Mouse (Mus musculus) bone marrow, adult 2 months (tissue): ENCODE measurements at regions not wholly inside any gene's neighbourhood (a gene's known extent, or its start where the extent isn't known, plus 50 kb on each side); places are given as distances from the start of the nearest gene placed in this dataset.

Experiments used
- H3K27ac ChIP-seq: fragments of 200-500 bp; 2 replicates; pipeline ENCODE4 v1.5.1; 2012; ENCODE audit warnings: low read depth, mild to moderate bottlenecking, control low read depth, inconsistent platforms, low read length; ENCODE audit not compliant: control insufficient read depth, poor library complexity, insufficient read depth
- H3K4me1 ChIP-seq: fragments of 200-500 bp; 2 replicates; pipeline ENCODE4 v1.6.1; 2011; ENCODE audit warnings: low read length; ENCODE audit not compliant: control insufficient read depth, insufficient read depth
- H3K4me3 ChIP-seq: fragments of 200-500 bp; replicated peaks from 2 replicates; pipeline ENCODE3; 2011; ENCODE audit warnings: mild to moderate bottlenecking, low read depth, low read length, control low read depth; ENCODE audit not compliant: control insufficient read depth
- CTCF ChIP-seq: fragments of 200-500 bp; IDR thresholded peaks from 2 replicates; pipeline ENCODE4 v1.5.1; 2011; ENCODE audit warnings: low read length, control low read depth; ENCODE audit not compliant: control insufficient read depth, insufficient read depth
- POLR2A ChIP-seq: fragments of 200-500 bp; IDR thresholded peaks from 2 replicates; pipeline ENCODE4 v1.6.1; 2011; ENCODE audit warnings: low read depth, mild to moderate bottlenecking, control low read depth, low read length, borderline replicate concordance; ENCODE audit not compliant: control insufficient read depth
- WGBS: fragments of 180-500 bp; shearing (Covaris S2); methylation state at CpG from one replicate; pipeline ENCODE4 v1.1.7; 2018; 5-methylcytosine and 5-hydroxymethylcytosine counted together

DNA sequence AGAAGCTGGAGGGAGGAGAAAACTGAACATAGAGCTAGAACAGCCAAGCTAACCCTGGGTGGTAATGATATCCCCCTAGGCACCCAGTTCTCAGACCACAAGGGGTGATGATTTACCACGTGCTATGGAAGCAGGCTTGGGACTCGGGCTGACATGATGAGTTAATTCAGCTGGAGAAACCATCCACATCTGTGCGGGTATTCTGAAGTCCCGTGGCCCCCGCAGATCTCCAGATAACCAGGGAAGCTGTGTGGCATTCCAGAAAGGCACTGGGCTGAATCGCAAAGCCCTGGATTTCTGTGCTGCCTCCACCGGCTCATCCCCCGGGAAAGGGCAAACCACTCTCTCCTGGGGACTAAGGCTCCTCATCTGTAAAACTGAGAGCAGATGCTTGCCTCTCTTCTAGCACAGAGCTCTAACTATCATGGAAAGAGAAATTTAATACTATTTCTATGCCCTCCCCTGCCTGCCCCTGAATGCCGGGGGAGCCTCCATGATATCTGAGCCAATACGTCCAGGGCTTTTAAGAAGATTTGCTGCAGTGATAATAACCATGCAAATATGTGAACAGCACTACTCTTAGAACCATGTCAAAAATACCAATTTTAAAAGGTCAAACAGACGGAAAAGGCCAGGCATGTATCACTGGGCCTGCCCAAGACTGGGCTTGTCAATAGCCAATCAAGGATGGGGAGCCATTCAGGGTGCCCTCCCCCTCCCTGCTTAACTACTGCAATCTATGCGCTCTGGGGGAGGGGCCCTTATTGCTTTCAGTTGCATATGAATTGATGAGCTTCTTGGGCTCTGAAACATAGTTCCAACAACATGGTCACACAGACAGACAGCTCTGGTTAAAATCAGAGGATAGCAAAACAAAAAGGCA lies 255.5 kb downstream of the Sox4 start:
- Histone ChIP-seq H3K4me1 (no peaks in the 10 kb centered on the region), H3K27ac (no peak overlapping the region), H3K4me3 (no peak overlapping the region)
- 79% methylated on average over 12 of the region's 12 CpGs for WGBS
- TF ChIP-seq POLR2A (no peak), CTCF (no peak)

DNA sequence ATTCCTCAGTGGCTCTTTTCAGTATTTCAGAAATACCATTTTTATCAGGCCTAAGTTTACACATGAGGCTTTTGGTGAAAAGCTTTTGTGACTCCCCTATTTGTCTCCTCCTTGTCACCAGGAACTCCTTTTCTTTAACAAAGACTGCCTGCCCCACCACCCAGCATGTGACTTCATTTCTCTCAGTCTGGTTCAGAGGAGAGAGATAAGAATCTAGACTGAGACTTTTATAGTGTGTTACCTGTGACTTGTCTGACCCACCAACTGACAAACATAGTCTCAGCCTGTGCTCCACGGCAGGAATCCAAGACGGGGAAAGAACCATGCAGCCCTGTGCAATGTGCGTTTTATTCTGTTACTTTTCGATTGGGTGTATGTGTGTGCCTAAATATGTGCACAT lies 260.4 kb downstream of the Sox4 start:
- Histone ChIP-seq H3K27ac (no peak overlapping the region), H3K4me3 (no peak overlapping the region), H3K4me1 (no peaks in the 10 kb centered on the region; the same call in 1 of the 2 replicates)
- 75% methylated on average over 4 of the region's 4 CpGs for WGBS
- TF ChIP-seq CTCF (no peak), POLR2A (no peak)

DNA sequence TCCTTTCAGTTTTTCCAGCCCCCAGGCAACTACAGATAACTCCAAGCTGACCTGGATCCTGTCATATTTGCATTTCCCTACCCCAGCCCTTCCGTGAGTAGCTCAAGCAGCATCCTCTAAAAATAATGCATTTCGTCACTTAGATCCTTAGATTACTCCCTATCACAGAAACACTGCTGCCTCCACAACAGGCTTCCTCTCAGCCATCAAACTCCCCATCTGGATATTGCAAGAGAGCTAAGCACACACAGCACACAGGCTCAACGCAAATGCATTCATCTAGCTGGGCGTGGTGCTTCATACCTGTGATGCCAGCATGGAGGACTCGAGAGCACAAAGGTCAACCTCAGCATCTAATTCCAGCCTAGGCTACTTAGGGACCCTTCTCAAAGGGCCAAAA lies 260.9 kb downstream of the Sox4 start:
- TF ChIP-seq POLR2A (no peak), CTCF (no peak)
- WGBS, result 64% methylated on average over 5 of the region's 5 CpGs
- Histone ChIP-seq H3K4me3 (no peak overlapping the region), H3K27ac (no peak overlapping the region), H3K4me1 (no peaks in the 10 kb centered on the region; the same call in 1 of the 2 replicates)

- Histone ChIP-seq H3K27ac (no peak overlapping the region), H3K4me1 (no peaks in the 10 kb centered on the region; the same call in 1 of the 2 replicates), H3K4me3 (no peak overlapping the region)
- TF ChIP-seq POLR2A, result no peak
- no peak for TF ChIP-seq CTCF
- WGBS, result 88% methylated on average over 5 of the region's 5 CpGs
Measured at GRCm38 (mm10) chr13:28690511-28691160, 262.9 kb downstream of the Sox4 start.

GRCm38 (mm10) chr13:28687838-28688237 lies 265.7 kb downstream of the Sox4 start:
- Histone ChIP-seq H3K4me1 (no peaks in the 10 kb centered on the region; the same call in 1 of the 2 replicates), H3K27ac (no peak overlapping the region)
- WGBS, result 18% methylated on average over 1 of the region's 1 CpGs

GRCm38 (mm10) chr13:28684311-28684710 lies 269.2 kb downstream of the Sox4 start:
- no peak overlapping the region for H3K27ac ChIP-seq
- TF ChIP-seq POLR2A (no peak), CTCF (no peak)
- no peak overlapping the region for H3K4me3 ChIP-seq
- H3K4me1 ChIP-seq, result no peaks in the 10 kb centered on the region; the same call in none of the 2 replicates
- 76% methylated on average over 3 of the region's 3 CpGs for WGBS

More at GRCm38 (mm10) chr13:28687838-28688237, 265.7 kb downstream of the Sox4 start:
- TF ChIP-seq POLR2A (no peak), CTCF (no peak)
- no peak overlapping the region for H3K4me3 ChIP-seq

DNA sequence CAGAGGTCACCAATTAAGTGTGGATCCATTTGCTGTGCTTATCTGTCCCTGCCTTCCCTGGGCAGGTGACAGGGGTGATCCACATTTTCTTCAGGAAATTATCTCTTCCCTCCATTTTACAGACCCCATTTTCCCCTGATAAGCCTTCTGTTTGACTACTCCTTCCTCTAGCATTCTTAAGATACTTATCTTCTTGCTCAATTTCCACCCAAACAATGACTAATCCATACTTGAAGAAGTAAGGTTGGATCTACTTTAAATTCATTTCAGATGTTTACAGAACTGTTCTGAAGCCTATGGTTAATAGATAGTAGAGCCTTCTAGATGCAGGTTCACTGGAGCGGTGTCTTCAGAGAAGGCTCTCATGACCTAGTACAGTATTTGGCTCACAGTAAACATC lies 273.2 kb downstream of the Sox4 start:
- 93% methylated on average over 1 of the region's 1 CpGs for WGBS
- H3K4me3 ChIP-seq, result no peak overlapping the region
- no peak overlapping the region for H3K27ac ChIP-seq
- no peaks in the 10 kb centered on the region; the same call in 1 of the 2 replicates for H3K4me1 ChIP-seq
- TF ChIP-seq POLR2A, result no peak
- no peak for TF ChIP-seq CTCF

GRCm38 (mm10) chr13:28673622-28674021 lies 279.9 kb downstream of the Sox4 start:
- Histone ChIP-seq H3K27ac (no peak overlapping the region), H3K4me3 (no peak overlapping the region), H3K4me1 (no peaks in the 10 kb centered on the region)
- TF ChIP-seq CTCF (no peak), POLR2A (no peak)
- 64% methylated on average over 3 of the region's 3 CpGs for WGBS
